Mouse (Mus musculus) cortical plate, adult 2 months (tissue): Measurements from ENCODE around the gene Trmt10a.

Experiments
- CTCF ChIP-seq: fragments of 200-500 bp; IDR thresholded peaks from 2 replicates; pipeline ENCODE4 v1.5.1; 2011; ENCODE audit warnings: mild to moderate bottlenecking, control low read depth, low read length; ENCODE audit not compliant: insufficient read depth; ENCODE audit errors: extremely low read depth
- POLR2A ChIP-seq: fragments of 200-500 bp; IDR thresholded peaks from 2 replicates; pipeline ENCODE4 v1.6.1; 2011; ENCODE audit warnings: mild to moderate bottlenecking, low read length, control low read depth; ENCODE audit not compliant: insufficient read depth; ENCODE audit errors: extremely low read depth

- TF ChIP-seq POLR2A (no peak), CTCF (no peak)
These were observed 32.1 kb upstream of the Trmt10a start for GRCm38 (mm10) chr3:138110910-138111782.
